Mouse (Mus musculus) ES-E14 (cell line): ENCODE data around the gene Zcchc17. TPM values are rescaled to one million over a fixed set of nuclear protein-coding genes. Genes with fewer than 3 reads are reported as not detected.

Source experiments
- DNase-seq: peaks from one replicate; pipeline ENCODE4 v3.0.0-alpha.2; 2013; ENCODE audit warnings: low read depth, low spot score
- H3K27ac ChIP-seq: 2 replicates; pipeline ENCODE4 v1.5.1; 2012; ENCODE audit warnings: low read depth, mild to moderate bottlenecking, low read length, moderate library complexity, mixed read lengths; ENCODE audit not compliant: poor library complexity, insufficient read depth, severe bottlenecking
- H3K36me3 ChIP-seq: 2 replicates; pipeline ENCODE4 v1.6.1; 2012; ENCODE audit warnings: mild to moderate bottlenecking, low read length, moderate library complexity, mixed read lengths; ENCODE audit not compliant: control insufficient read depth, poor library complexity, insufficient read depth, severe bottlenecking
- H3K4me1 ChIP-seq, 2 experiments: fragments of 150-350 bp in 1 of 2; sonication (generic) in 1 of 2; 2 replicates each; pipeline ENCODE4 v1.6.1; 2012; ENCODE audit warnings: low read length in 2 of 2, mild to moderate bottlenecking in 1 of 2, mixed read lengths in 1 of 2; ENCODE audit not compliant: control insufficient read depth in 2 of 2, insufficient read depth in 2 of 2, poor library complexity in 1 of 2
- H3K4me3 ChIP-seq, 2 experiments: fragments of 150-350 bp in 1 of 2; sonication (generic) in 1 of 2; 2 replicates each; pipeline ENCODE4 v1.5.1; 2012; ENCODE audit warnings: low read length in 2 of 2, low read depth in 1 of 2, mild to moderate bottlenecking in 1 of 2, mixed read lengths in 1 of 2; ENCODE audit not compliant: insufficient read depth in 1 of 2, poor library complexity in 1 of 2, severe bottlenecking in 1 of 2
- H3K9ac ChIP-seq: 2 replicates; pipeline ENCODE4 v1.6.1; 2012; ENCODE audit warnings: low read depth, mild to moderate bottlenecking, low read length, mixed read lengths; ENCODE audit not compliant: poor library complexity, insufficient read depth, severe bottlenecking
- H3K9me3 ChIP-seq: fragments of 150-350 bp; sonication (generic); 2 replicates; pipeline ENCODE4 v1.6.1; 2012; ENCODE audit warnings: low read depth, mild to moderate bottlenecking, low read length; ENCODE audit not compliant: control insufficient read depth, insufficient read depth
- CHD2 ChIP-seq: IDR thresholded peaks from 2 replicates; pipeline ENCODE4 v1.6.1; 2014; ENCODE audit warnings: mild to moderate bottlenecking, low read depth, low read length, inconsistent platforms
- HCFC1 ChIP-seq: IDR thresholded peaks from 2 replicates; pipeline ENCODE4 v1.6.1; 2012; ENCODE audit warnings: low read length, inconsistent platforms, borderline replicate concordance; ENCODE audit not compliant: insufficient read depth
- MAFK ChIP-seq: IDR thresholded peaks from 2 replicates; pipeline ENCODE4 v1.6.1; 2014; ENCODE audit warnings: mild to moderate bottlenecking, low read depth, low read length, inconsistent platforms; ENCODE audit not compliant: insufficient read depth
- ZC3H11A ChIP-seq: IDR thresholded peaks from 2 replicates; pipeline ENCODE4 v1.6.1; 2012; ENCODE audit warnings: low read depth, mild to moderate bottlenecking, inconsistent platforms, low read length, borderline replicate concordance
- ZNF384 ChIP-seq: IDR thresholded peaks from 2 replicates; pipeline ENCODE4 v1.6.1; 2012; ENCODE audit warnings: low read depth, low read length, inconsistent platforms
- in situ Hi-C, 2 experiments: fragments of 600-800 bp; cut with MboI; formaldehyde crosslinking; loops; one replicate each; pipeline ENCODE4 v1.15.1; 2025; ENCODE audit warnings: low sequenced_read_pairs in 2 of 2, inconsistent platforms in 1 of 2; ENCODE audit not compliant: unreplicated experiment in 2 of 2
- total RNA-seq: library from RNA; depleted of rRNA; stranded (reverse); fragments of 300-350 nt; gene quantifications from 2 replicates; pipeline ENCODE4 v1.2.3, GENCODE M21; 2012

Zcchc17 gene
- total RNA-seq, 1 experiment: 33.3 TPM

GRCm38 (mm10) chr4:130335867-130336266 lies 23.9 kb downstream of the Zcchc17 start:
- no peak for DNase-seq
- peaks cover 10% of the 10 kb centered on the region; the same call in 1 of the 2 replicates for H3K36me3 ChIP-seq
- no peak overlapping the region for H3K27ac ChIP-seq
- in situ Hi-C loops: no loop called here
- no peak for TF ChIP-seq HCFC1
- no peaks in the 10 kb centered on the region for H3K9me3 ChIP-seq
- no peaks in the 10 kb centered on the region for H3K4me1 ChIP-seq
- no peak overlapping the region for H3K4me3 ChIP-seq
- no peak overlapping the region for H3K9ac ChIP-seq

GRCm38 (mm10) chr4:130327366-130327765 lies 32.4 kb downstream of the Zcchc17 start:
- H3K4me1 ChIP-seq: peaks cover 0 to 8% of the 10 kb centered on the region in 2 experiments; a peak in 1 of 4 replicates
- no peak overlapping the region for H3K9ac ChIP-seq
- in situ Hi-C loops: no loop called here
- H3K36me3 ChIP-seq: peaks cover 3% of the 10 kb centered on the region; the same call in 1 of the 2 replicates
- no peaks in the 10 kb centered on the region for H3K9me3 ChIP-seq
- H3K4me3 ChIP-seq: no peak overlapping the region
- TF ChIP-seq CHD2 (no peak), ZNF384 (no peak), MAFK (no peak), HCFC1 (no peak), ZC3H11A (no peak)
- no peak overlapping the region for H3K27ac ChIP-seq
- DNase-seq: no peak

- Histone ChIP-seq H3K4me1 (peaks cover 0 to 8% of the 10 kb centered on the region in 2 experiments; a peak in 1 of 4 replicates), H3K36me3 (peaks cover 7% of the 10 kb centered on the region), H3K9me3 (no peaks in the 10 kb centered on the region), H3K27ac (no peak overlapping the region), H3K4me3 (no peak overlapping the region), H3K9ac (no peak overlapping the region)
- in situ Hi-C loops: no loop called here
- DNase-seq: no peak
- no peak for TF ChIP-seq MAFK
- TF ChIP-seq CHD2: no peak
Measured at GRCm38 (mm10) chr4:130325446-130325845, 34.3 kb downstream of the Zcchc17 start.

GRCm38 (mm10) chr4:130323607-130324006 lies 36.1 kb downstream of the Zcchc17 start:
- DNase-seq: no peak
- H3K36me3 ChIP-seq: peaks cover 4% of the 10 kb centered on the region
- H3K9ac ChIP-seq: no peak overlapping the region
- H3K4me1 ChIP-seq: peaks cover 0 to 5% of the 10 kb centered on the region in 2 experiments; a peak in 1 of 4 replicates
- H3K27ac ChIP-seq: no peak overlapping the region
- no peaks in the 10 kb centered on the region for H3K9me3 ChIP-seq
- in situ Hi-C loops: no loop called here
- no peak overlapping the region for H3K4me3 ChIP-seq
- TF ChIP-seq CHD2: no peak
- no peak for TF ChIP-seq MAFK
- TF ChIP-seq ZNF384: no peak
- TF ChIP-seq HCFC1: no peak
- no peak for TF ChIP-seq ZC3H11A

- in situ Hi-C loops: no loop called here
- no peak for DNase-seq
- peaks cover 0 to 7% of the 10 kb centered on the region in 2 experiments; a peak in 1 of 4 replicates for H3K4me1 ChIP-seq
- peaks cover 4% of the 10 kb centered on the region for H3K36me3 ChIP-seq
- H3K27ac ChIP-seq: no peak overlapping the region
- H3K4me3 ChIP-seq: no peak overlapping the region
- H3K9ac ChIP-seq: no peak overlapping the region
- H3K9me3 ChIP-seq: no peaks in the 10 kb centered on the region
- TF ChIP-seq ZC3H11A (no peak), HCFC1 (no peak), ZNF384 (no peak), MAFK (no peak), CHD2 (no peak)
Measured at GRCm38 (mm10) chr4:130323165-130323564, 36.6 kb downstream of the Zcchc17 start.
